Mouse (Mus musculus): Measurements from ENCODE around the gene Mttp.

Mttp gene

DNA sequence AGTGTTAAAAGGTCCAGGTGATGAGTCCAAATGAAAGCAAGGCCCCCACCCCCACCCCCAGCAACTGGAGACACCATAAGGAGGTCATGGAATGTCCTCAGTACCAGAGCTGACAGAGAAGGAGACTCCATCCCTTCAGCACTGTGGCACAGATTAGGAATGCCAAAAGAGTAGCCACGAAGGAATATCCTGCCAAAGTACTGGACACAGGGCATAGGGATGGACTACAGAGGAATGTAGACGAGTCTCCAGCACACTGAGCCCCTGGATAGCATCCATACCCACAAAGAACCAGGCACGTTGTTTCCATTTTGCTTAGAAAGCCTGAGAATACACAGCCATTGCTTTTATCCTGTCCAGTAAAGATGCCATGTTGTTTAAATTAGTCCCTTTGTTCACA, 93.3 kb downstream of the Mttp start:
- no peak for DNase-seq (ENCODE audit: low spot score in 2 of 2)

DNA sequence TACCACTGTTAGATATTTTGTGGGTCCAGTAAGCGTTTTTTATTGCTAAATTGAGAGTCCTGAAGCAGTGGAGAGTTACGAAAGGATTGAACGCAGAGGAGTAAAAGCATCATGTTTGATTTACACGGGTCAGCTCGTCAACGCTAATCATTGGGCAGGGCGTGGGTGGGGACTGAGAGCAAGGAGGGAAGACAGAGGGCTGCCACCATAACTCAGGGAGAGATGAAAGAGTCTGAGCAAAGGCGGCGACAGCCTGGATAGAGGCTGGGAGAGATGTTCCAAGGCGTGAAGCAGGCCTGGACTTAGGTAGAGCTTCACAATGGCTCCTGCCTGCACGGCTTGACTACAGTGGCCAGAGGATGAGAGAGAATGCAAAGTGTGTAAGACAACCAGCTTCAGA, 94.0 kb downstream of the Mttp start:
- no peak for DNase-seq (ENCODE audit: low spot score in 2 of 2)

DNA sequence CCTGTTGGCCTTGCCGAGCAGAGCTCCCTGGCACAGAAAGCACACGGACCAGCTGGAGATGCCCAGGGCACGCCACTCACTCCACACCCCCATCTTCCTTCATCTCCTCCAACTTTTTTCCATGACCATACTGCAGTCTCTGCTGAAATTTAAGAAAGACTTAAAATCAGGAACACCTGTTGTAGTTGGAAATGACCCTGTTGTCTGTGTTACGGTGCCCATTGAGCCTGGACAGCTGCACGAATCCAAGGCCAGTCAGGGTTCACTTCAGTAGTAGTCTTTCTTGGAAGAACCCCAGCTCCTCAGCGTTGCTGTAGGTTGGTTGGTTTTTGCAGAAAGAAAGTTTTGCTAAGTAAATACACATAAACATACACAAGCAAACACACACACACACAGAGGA, 95.2 kb downstream of the Mttp start:
- no peak for DNase-seq (ENCODE audit: low spot score in 2 of 2)

DNA sequence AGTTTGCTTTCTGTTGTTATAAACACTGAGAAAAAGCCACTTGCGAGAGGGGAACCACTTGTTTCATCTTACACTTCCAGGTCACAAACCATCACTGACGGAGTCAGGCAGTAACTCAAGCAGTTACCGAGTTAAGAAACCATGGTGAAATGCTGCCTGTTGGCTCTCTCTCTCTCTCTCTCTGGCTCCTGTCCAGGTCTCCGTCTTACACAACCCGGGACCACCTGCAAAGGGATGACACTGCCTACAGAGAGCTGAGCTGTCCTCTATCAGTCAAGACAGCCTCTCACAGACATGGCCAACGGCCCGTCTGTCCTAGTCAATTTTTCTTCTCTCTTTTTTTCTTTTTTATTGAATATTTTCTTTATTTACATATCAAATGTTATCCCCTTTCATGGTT, 101.5 kb downstream of the Mttp start:
- DNase-seq (ENCODE audit: low spot score in 2 of 2), result no peak

DNA sequence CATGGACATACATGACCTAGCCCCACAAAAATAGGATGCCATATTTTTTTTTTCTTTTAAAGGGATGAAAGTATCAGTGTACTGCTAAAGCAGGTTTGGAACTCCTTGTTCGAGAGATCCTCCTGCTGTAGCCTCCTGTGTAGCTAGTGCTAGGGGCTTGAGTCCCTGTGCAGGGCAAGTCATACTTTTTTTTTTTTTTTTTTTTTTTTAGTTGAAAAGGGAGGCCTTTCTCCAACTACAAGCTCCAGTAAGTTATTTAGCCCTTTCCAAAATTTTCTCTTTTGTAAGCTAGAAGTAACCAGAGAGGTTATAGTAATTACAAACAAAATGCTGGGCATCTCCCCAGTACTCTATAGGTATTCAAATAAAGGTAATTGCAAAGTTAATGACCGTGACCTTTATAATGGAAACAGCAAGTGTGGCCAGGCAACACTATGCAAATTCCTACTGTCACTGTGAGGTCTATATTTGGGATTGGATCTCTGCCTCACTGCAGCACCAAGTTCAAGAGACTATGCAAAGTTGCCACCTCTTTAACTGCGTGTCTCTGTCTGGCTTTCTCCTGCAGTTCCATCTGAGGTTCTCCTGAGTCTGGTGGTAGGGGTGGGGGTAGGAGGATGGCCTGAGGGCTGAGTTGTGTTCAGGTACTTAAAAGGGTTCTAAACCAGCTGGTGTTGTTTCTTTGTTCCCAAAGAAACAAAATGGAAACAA, 103.0 kb downstream of the Mttp start:
- no peak for DNase-seq (ENCODE audit: low spot score in 2 of 2)

DNA sequence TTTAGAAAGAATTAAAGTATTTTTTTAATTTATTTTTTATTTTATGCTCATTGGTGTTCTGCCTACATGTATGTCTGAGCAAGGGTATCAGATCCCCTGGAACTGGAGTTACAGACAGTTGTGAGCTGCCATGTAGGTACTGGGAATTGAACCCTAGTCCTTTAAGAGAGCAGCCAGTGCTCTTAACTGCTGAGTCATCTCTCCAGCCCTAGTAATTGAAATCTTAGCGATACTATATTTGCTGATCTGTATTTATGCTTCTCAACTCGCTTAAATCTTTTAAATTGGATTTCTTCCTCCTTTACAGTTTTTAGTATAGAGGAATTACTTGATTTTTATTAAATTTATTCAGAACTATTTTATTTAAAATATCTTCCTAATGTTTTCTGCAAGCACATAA, 103.8 kb downstream of the Mttp start:
- DNase-seq (ENCODE audit: low spot score in 2 of 2), result no peak

Data from spleen, postnatal 4 days (tissue).